Mouse (Mus musculus) kidney, embryonic 16.5 days (tissue): ENCODE data around the gene Spem2. TPM values are rescaled to one million over a fixed set of nuclear protein-coding genes. Genes with fewer than 3 reads are reported as not detected.

Experiments used
- ATAC-seq: fragments of 200-750 bp; cut with Nextera tagmentation; 2 replicates; pipeline ENCODE4 v1.8.0; 2017; ENCODE audit warnings: moderate TSS enrichment; ENCODE audit not compliant: low FRiP score, low TSS enrichment
- H3K27ac ChIP-seq: fragments of 300-500 bp; sonication (generic); 2 replicates; pipeline ENCODE4 v1.5.1; 2014; ENCODE audit warnings: low read length
- H3K27me3 ChIP-seq: fragments of 300-500 bp; sonication (generic); 2 replicates; pipeline ENCODE4 v1.6.1; 2014; ENCODE audit warnings: low read length, control low read depth, mixed read lengths; ENCODE audit not compliant: insufficient read depth
- H3K36me3 ChIP-seq: fragments of 300-500 bp; sonication (generic); 2 replicates; pipeline ENCODE4 v1.6.1; 2014; ENCODE audit warnings: low read length, control low read depth, mixed read lengths; ENCODE audit not compliant: insufficient read depth
- H3K4me1 ChIP-seq: fragments of 300-500 bp; sonication (generic); 2 replicates; pipeline ENCODE4 v1.6.1; 2014; ENCODE audit warnings: low read length, control low read depth, mixed read lengths; ENCODE audit not compliant: insufficient read depth
- H3K4me2 ChIP-seq: fragments of 300-500 bp; sonication (generic); replicated peaks from 2 replicates; pipeline ENCODE4 v1.6.1; 2014; ENCODE audit warnings: low read depth, low read length
- H3K4me3 ChIP-seq: fragments of 300-500 bp; sonication (generic); 2 replicates; pipeline ENCODE4 v1.5.1; 2014; ENCODE audit warnings: mild to moderate bottlenecking, low read length
- H3K9ac ChIP-seq: fragments of 300-500 bp; sonication (generic); replicated peaks from 2 replicates; pipeline ENCODE4 v1.6.1; 2014; ENCODE audit warnings: low read length
- H3K9me3 ChIP-seq: fragments of 300-500 bp; sonication (generic); 2 replicates; pipeline ENCODE4 v1.6.1; 2016; ENCODE audit warnings: low read length, control low read depth
- WGBS: fragments of 180-500 bp; shearing (Covaris S2); extraction: QIAGEN DNeasy Blood & Tissue Kit; methylation state at CpG from one replicate; pipeline ENCODE4 v1.1.7; 2014; 5-methylcytosine and 5-hydroxymethylcytosine counted together
- polyA plus RNA-seq: library from polyadenylated mRNA; unstranded; fragments of >200 nt; fragmentation: Nextera tagmentation; extraction: Ambion mirVana; gene quantifications from 2 replicates; pipeline ENCODE4 v1.2.1, GENCODE M21; 2015

The Spem2 gene
- polyA plus RNA-seq, 1 experiment from 2014 or later: not detected

DNA sequence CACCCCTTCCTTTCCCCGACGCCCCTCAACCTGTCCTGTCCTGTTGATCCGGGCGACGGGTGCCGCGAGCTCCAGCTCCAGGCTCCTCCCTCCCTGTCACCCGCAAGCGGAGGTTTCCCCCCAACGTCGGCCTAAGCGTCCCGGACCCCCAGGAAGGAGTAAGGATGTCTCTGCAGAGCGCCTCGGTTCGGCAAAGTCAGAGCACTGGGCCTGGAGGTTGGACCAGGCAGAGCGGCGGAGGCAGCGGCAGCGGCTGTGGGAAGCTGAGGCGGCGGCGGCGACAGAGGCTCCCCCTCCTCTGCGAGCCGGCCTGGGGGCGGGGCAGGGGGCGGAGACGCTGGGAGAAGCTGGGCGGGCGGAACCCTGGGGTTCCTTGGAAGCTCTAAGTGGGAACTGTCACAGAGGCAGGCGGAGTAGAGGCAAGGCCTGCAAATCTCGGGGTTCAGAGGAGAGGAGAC, 15.6 kb downstream of the Spem2 start:
- peak; percentile 13; the same call in 1 of the 2 replicates for ATAC-seq
- Histone ChIP-seq H3K27ac (0 out of 2 replicates have a peak overlapping the region, but pooled peaks have one; percentile 22), H3K27me3 (peaks cover 23% of the 10 kb centered on the region), H3K4me2 (peak overlapping the region; percentile 98), H3K9ac (peak overlapping the region; percentile 78), H3K4me1 (peaks cover 59% of the 10 kb centered on the region), H3K9me3 (no peaks in the 10 kb centered on the region), H3K4me3 (peak overlapping the region; percentile 66), H3K36me3 (no peaks in the 10 kb centered on the region)
- WGBS: under 1% methylated on average over 33 of the region's 33 CpGs

GRCm38 (mm10) chr11:69801379-69801977, 16.8 kb downstream of the Spem2 start, which contains the start of gene Fgf11:
Gene Fgf11, minus strand, starts transcription at chr11:69801857.
- WGBS: under 1% methylated on average over 32 of the region's 33 CpGs
- Histone ChIP-seq H3K4me1 (peaks cover 59% of the 10 kb centered on the region), H3K27me3 (peaks cover 27% of the 10 kb centered on the region)

GRCm38 (mm10) chr11:69800392-69801197, 17.7 kb downstream of the Spem2 start:
- WGBS: under 1% methylated on average over 36 of the region's 36 CpGs
- Histone ChIP-seq H3K4me2 (peak overlapping the region; percentile 98), H3K4me3 (peak overlapping the region; percentile 66), H3K36me3 (no peaks in the 10 kb centered on the region), H3K9me3 (no peaks in the 10 kb centered on the region), H3K27ac (peak overlapping the region; percentile 78), H3K9ac (peak overlapping the region; percentile 77), H3K4me1 (peaks cover 64% of the 10 kb centered on the region), H3K27me3 (peaks cover 22% of the 10 kb centered on the region)
- ATAC-seq: peak; percentile 64

More at GRCm38 (mm10) chr11:69801379-69801977, 16.8 kb downstream of the Spem2 start, which contains the start of gene Fgf11:
- H3K36me3 ChIP-seq: no peaks in the 10 kb centered on the region
- H3K4me3 ChIP-seq: peak within 1 kb of the TSS; percentile 66
- H3K9me3 ChIP-seq: no peaks in the 10 kb centered on the region
- no peak for ATAC-seq
- peak within 1 kb of the TSS; percentile 78 for H3K9ac ChIP-seq
- peak within 1 kb of the TSS; percentile 98 for H3K4me2 ChIP-seq
- peak within 1 kb of the TSS; percentile 78 for H3K27ac ChIP-seq

DNA sequence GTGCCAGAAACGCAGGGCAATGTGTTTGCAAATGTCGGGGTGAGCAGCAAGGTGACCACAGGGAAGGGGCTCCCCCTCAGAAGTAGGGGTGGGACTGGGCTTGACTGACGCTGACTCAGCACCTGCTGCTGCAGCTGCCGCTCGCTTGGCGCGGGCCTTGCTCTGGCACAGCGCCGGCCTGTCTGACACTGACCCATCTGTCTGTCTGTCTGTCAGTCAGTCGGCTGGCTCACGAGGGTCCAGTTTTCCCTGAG, 18.2 kb downstream of the Spem2 start:
- Histone ChIP-seq H3K36me3 (no peaks in the 10 kb centered on the region), H3K27me3 (peaks cover 22% of the 10 kb centered on the region), H3K9me3 (no peaks in the 10 kb centered on the region), H3K27ac (peak overlapping the region; percentile 78), H3K4me2 (peak overlapping the region; percentile 98), H3K9ac (peak overlapping the region; percentile 77), H3K4me3 (peak overlapping the region; percentile 66), H3K4me1 (peaks cover 63% of the 10 kb centered on the region)
- peak; percentile 0; the same call in 1 of the 2 replicates for ATAC-seq
- WGBS: 0% methylated on average over 10 of the region's 11 CpGs

GRCm38 (mm10) chr11:69799394-69800137, 18.7 kb downstream of the Spem2 start:
- Histone ChIP-seq H3K4me1 (peaks cover 58% of the 10 kb centered on the region), H3K9me3 (no peaks in the 10 kb centered on the region), H3K27me3 (peaks cover 18% of the 10 kb centered on the region), H3K36me3 (no peaks in the 10 kb centered on the region), H3K4me3 (peak overlapping the region; percentile 66), H3K4me2 (peak overlapping the region; percentile 98), H3K9ac (0 out of 2 replicates have a peak overlapping the region, but pooled peaks have one; percentile 36), H3K27ac (no peak overlapping the region)
- 17% methylated on average over 12 of the region's 12 CpGs for WGBS
- ATAC-seq: no peak

DNA sequence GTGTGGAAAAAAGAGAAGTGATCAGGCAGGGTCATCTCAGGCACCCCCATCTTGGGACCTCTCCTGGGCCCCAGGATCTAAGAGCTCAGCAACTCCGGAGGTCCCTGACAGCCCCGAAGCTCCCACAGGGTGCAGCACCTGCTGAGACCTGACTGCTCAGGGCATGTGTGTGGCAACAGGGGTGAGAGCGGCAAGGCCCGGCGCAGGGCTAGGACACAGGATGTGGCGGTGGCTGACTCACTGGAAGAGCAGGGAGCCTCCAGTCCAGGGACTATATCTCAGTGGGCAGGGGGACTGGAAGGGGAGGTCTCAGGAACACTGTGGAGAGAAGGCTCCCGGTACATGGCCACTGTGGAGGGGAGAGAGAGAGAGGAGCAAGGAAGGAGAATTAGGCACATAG, 20.3 kb downstream of the Spem2 start:
- no peaks in the 10 kb centered on the region for H3K9me3 ChIP-seq
- H3K9ac ChIP-seq: no peak overlapping the region
- ATAC-seq: no peak
- WGBS: 79% methylated on average over 7 of the region's 7 CpGs
- no peak overlapping the region for H3K4me3 ChIP-seq
- peaks cover 44% of the 10 kb centered on the region for H3K4me1 ChIP-seq
- H3K36me3 ChIP-seq: no peaks in the 10 kb centered on the region
- peaks cover 17% of the 10 kb centered on the region for H3K27me3 ChIP-seq
- H3K27ac ChIP-seq: no peak overlapping the region
- H3K4me2 ChIP-seq: no peak overlapping the region

DNA sequence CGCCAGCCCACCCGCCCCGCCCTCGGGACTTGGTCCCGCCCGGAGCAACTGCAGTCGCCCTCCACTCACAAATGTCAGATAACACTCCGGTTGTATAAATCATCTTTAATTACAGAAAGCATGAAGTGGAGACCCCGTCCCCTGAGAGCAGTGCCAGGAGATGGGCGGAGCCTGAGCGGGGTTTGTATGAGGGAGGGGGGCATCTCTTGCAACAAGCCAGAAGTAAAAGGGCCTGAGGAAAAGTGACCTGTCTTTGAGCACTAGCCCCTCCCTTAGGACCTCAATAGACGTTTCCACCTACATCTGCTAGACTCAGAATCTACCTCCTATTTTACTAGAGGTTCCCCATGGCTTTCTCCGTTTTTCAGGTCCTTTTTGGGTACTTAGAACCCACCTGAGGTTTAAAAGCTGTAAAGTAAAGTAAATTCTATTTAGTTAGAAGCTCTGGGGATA, 22.3 kb downstream of the Spem2 start:
- H3K4me2 ChIP-seq: peak overlapping the region; percentile 96
- peaks cover 5% of the 10 kb centered on the region; the same call in 1 of the 2 replicates for H3K27me3 ChIP-seq
- H3K27ac ChIP-seq: no peak overlapping the region
- H3K4me3 ChIP-seq: peak overlapping the region; percentile 62
- no peaks in the 10 kb centered on the region for H3K36me3 ChIP-seq
- no peak for ATAC-seq
- H3K9me3 ChIP-seq: no peaks in the 10 kb centered on the region
- WGBS: 2% methylated on average over 13 of the region's 13 CpGs
- peak overlapping the region; percentile 73 for H3K9ac ChIP-seq
- peaks cover 25% of the 10 kb centered on the region for H3K4me1 ChIP-seq

GRCm38 (mm10) chr11:69795168-69795982, 22.9 kb downstream of the Spem2 start, which contains the start of gene Chrnb1:
Gene Chrnb1, minus strand, starts transcription at chr11:69795943.
- no peaks in the 10 kb centered on the region for H3K9me3 ChIP-seq
- peaks cover 20% of the 10 kb centered on the region for H3K4me1 ChIP-seq
- peak within 1 kb of the TSS; percentile 73 for H3K9ac ChIP-seq
- peak within 1 kb of the TSS; percentile 96 for H3K4me2 ChIP-seq
- H3K4me3 ChIP-seq: peak within 1 kb of the TSS; percentile 62
- peaks cover 5% of the 10 kb centered on the region; the same call in 1 of the 2 replicates for H3K27me3 ChIP-seq
- WGBS: 2% methylated on average over 52 of the region's 52 CpGs
- peak; percentile 97 for ATAC-seq
- 0 out of 2 replicates have a peak within 1 kb of the TSS, but pooled peaks have one; percentile 43 for H3K27ac ChIP-seq
- no peaks in the 10 kb centered on the region for H3K36me3 ChIP-seq

DNA sequence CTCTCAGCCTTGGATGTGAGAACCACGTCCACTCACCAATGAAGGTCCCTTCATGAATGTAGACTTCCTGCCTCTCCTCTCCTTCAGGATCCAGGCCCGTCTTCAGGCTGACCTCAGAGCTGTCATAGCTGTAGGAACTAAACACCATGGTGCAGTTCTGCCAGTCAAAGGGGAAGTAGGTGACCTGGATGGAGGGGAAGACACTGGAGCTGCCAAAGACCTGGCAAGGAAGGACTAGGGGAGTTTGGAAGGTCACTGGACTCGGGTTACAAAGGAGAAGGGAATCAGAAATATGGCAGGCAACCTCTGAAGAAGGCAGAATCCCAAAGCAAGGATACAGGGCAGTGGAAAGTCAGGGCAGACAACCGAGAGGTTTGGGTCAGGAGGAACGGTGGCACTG, 24.8 kb downstream of the Spem2 start:
- Histone ChIP-seq H3K4me1 (peaks cover 6% of the 10 kb centered on the region; the same call in 1 of the 2 replicates), H3K27ac (no peak overlapping the region), H3K9ac (no peak overlapping the region), H3K36me3 (no peaks in the 10 kb centered on the region), H3K27me3 (peaks cover 5% of the 10 kb centered on the region; the same call in 1 of the 2 replicates), H3K4me2 (no peak overlapping the region), H3K4me3 (no peak overlapping the region), H3K9me3 (no peaks in the 10 kb centered on the region)
- no peak for ATAC-seq
- 53% methylated on average over 5 of the region's 5 CpGs for WGBS
